ENCODE assay signal across 17 mouse cellular contexts in the genomic region with DNA sequence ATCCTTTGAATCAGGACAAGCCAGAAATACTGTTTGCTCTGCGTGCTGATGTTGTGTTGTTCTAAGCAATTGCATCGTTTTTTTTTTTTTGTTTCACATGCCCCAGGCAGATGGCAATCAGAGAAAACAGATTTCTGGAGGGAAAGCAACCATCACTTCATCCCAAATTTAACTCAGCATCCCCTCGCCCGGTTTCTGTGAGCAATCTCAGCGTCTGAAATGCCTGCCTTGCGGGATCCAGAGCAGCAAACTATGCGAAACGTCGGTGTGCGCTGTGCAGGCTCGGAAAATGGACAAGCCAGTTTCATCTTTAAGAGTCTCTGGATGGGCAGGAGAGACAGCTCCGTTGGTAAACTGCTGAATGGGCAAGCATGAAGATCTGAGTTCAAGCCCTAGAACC.
"Had no signal": no experiment of that assay in that cellular context is flagged by ENCODE, and none has a peak within 500 bp of the region (broad histone marks: within the 10 kb centered on the region; RNA-seq: fewer than 3 reads in every experiment).

No protein-coding gene starts in this region.

- H3K27ac ChIP-seq: lung, embryonic 15.5 days; macrophage; midbrain, embryonic 13.5 days; midbrain, embryonic 15.5 days; neural tube, embryonic 12.5 days had no signal

- H3K4me3 ChIP-seq: lung, embryonic 15.5 days; megakaryocyte, embryonic 14.5 days; midbrain, embryonic 15.5 days; neural tube, embryonic 12.5 days had no signal

- H3K4me2 ChIP-seq: lung, embryonic 15.5 days; midbrain, embryonic 11.5 days had no signal

- DNase-seq: liver, postnatal 0 days; lung, adult 2 months; lung, postnatal 14 days; lung, postnatal 36 days; right cerebral cortex, postnatal 25 days; spleen, adult 18-20 months; thymus, adult 18-20 months; thymus, postnatal 14 days; thymus, postnatal 36 days had no signal

- H3K27me3 ChIP-seq: midbrain, embryonic 13.5 days; midbrain, embryonic 15.5 days; neural tube, embryonic 12.5 days had no signal

- ATAC-seq: liver, postnatal 0 days; lung, postnatal 0 days; midbrain, embryonic 13.5 days; midbrain, embryonic 15.5 days had no signal

- H3K9ac ChIP-seq: liver, postnatal 0 days; lung, embryonic 15.5 days; midbrain, embryonic 15.5 days; neural tube, embryonic 12.5 days had no signal

- H3K36me3 ChIP-seq: lung, embryonic 15.5 days; midbrain, embryonic 13.5 days; midbrain, embryonic 15.5 days; neural tube, embryonic 12.5 days had no signal

- H3K9me3 ChIP-seq: lung, embryonic 15.5 days; megakaryocyte, embryonic 14.5 days; midbrain, embryonic 13.5 days; midbrain, embryonic 15.5 days; neural tube, embryonic 12.5 days had no signal
